Mouse (Mus musculus) megakaryocyte, embryonic 14.5 days (primary cell): Measurements from ENCODE around the gene Gm3727.
"Not testable (repeated sequence)": the region's sequence is repeated elsewhere in the genome, so short reads cannot be mapped to it uniquely, and the experiment has no call there.

Source experiments
- FLI1 ChIP-seq: IDR thresholded peaks from 2 replicates; pipeline ENCODE4 v1.6.1; 2012; ENCODE audit warnings: low read length, inconsistent platforms, mixed read lengths
- GATA1 ChIP-seq: IDR thresholded peaks from 3 replicates; pipeline ENCODE4 v1.6.1; 2012; ENCODE audit warnings: mixed read lengths, low read length, inconsistent platforms, borderline replicate concordance

GRCm38 (mm10) chr14:7264614-7265013, at the start of gene Gm3727:
- TF ChIP-seq GATA1, FLI1: not testable (repeated sequence)
